ENCODE assay signal across 8 mouse cellular contexts in the genomic region with DNA sequence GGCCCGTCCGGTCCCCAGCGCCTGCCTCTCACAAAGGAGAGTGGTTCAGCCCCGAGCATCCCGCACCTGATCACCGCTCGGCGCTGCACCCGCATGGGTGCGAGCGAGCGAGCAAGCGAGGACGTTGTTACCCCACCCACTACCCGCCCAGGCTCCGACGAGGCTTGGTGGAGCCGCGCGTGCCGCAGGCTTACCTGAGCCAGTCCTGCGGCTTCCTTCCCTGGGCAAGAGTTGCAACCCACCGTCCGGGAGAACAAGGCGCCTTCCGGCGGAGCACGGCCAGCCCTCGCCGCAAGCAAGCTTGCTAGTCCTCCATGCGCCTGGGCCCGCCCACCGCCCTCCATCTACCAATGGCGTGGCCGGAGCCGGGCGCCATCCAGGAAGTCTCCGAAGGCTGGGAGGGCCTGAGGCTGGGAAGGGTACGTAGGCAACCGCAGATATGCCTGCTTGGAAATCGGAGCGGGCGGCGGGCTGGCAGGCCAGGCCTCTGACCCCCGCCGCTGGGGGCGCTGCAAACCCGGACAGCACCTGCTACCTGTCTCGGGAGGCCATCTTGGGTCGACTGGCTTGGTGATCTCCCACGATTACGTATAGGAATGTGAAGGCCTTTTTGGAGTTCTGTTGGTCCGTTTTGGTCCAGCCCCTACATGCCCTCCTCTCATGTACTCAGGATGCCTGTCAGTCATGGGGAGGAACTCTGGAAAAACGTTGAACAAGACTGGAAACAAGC. TPM values are rescaled to one million over a fixed set of nuclear protein-coding genes. Genes with fewer than 3 reads are reported as not detected.
A peak's percentile ranks its signal among the peaks of the same experiment; 100 is the strongest.
DNase-seq lines count a peak whose midpoint lies in the region; ATAC-seq lines count a peak whose summit lies in the region.

Gene Chd8, minus strand, starts transcription at position 297 of the 730 bp plus-strand sequence.

- H3K36me3 ChIP-seq in hindbrain, embryonic 12.5 days: peaks cover 10% of the 10 kb centered on the region

- no peaks in the 10 kb centered on the region for H3K27me3 ChIP-seq in hindbrain, embryonic 12.5 days

- peak within 1 kb of the TSS; percentile 93 for H3K27ac ChIP-seq in hindbrain, embryonic 12.5 days

- peak; percentile 100 for ATAC-seq in hindbrain, embryonic 12.5 days (ENCODE audit: low FRiP score)

- peak within 1 kb of the TSS; percentile 78 for H3K4me2 ChIP-seq in hindbrain, embryonic 12.5 days (replicated peaks)

- peak within 1 kb of the TSS; percentile 77 for H3K9ac ChIP-seq in hindbrain, embryonic 12.5 days

- H3K4me3 ChIP-seq in hindbrain, embryonic 12.5 days: peak within 1 kb of the TSS; percentile 72

- DNase-seq in NIH3T3 (ENCODE audit: low read depth): peak; percentile 97
- DNase-seq in cerebellum, postnatal 10 days: peak; percentile 99
- DNase-seq in frontal cortex, postnatal 10 days (ENCODE audit: low spot score in 2 of 2): peak; percentile 97
- peak; percentile 89 to 98 for DNase-seq in layer of hippocampus, postnatal 25 days (ENCODE audit: extremely low spot score in 1 of 2, low spot score in 1 of 2)
- DNase-seq in lung, postnatal 25 days (ENCODE audit: low spot score): peak; percentile 98
- DNase-seq in retina, embryonic 14.5 days (ENCODE audit: low spot score): peak; percentile 98
- peak; percentile 100 for DNase-seq in thymus, postnatal 4 days

- no peaks in the 10 kb centered on the region for H3K9me3 ChIP-seq in hindbrain, embryonic 12.5 days (replicated peaks)

- peaks cover 13% of the 10 kb centered on the region for H3K4me1 ChIP-seq in hindbrain, embryonic 12.5 days

- WGBS in hindbrain, embryonic 12.5 days: under 1% methylated on average over 54 of the region's 54 CpGs

RNA-seq across cellular contexts. Expression of gene Chd8, which starts in this region (rescaled TPM):
- 57.4 and 57.7 TPM in 2 replicates for polyA plus RNA-seq in hindbrain, embryonic 12.5 days (2016; fragmentation: Nextera tagmentation; extraction: Ambion mirVana)
- total RNA-seq in layer of hippocampus, postnatal 25 days (2021): 100 to 1,000 TPM; 104 to 123 TPM

Comparison
In these comparisons a context has a peak if more than half of its experiments do, and no peak if none do; other contexts are left out.
1. Peak in every context shown above with its lines: DNase-seq, ATAC-seq, H3K4me3 ChIP-seq and H3K27ac ChIP-seq.